Mouse (Mus musculus): Measurements from ENCODE around the gene Tsc22d3.

- TF ChIP-seq CTCF (IDR thresholded peaks at IDR 0.05; ENCODE audit: low read depth): no peak
- peak; percentile 72; the same call in 1 of the 2 replicates for TF ChIP-seq EP300 (IDR thresholded peaks at IDR 0.05; ENCODE audit: low read depth)
Observed at GRCm38 (mm10) chrX:140567711-140568407, 32.6 kb downstream of the Tsc22d3 start.

All from heart, postnatal 0 days (tissue).